Mouse (Mus musculus) kidney, postnatal 0 days (tissue): ENCODE data around the gene Pias3. TPM values are rescaled to one million over a fixed set of nuclear protein-coding genes. Genes with fewer than 3 reads are reported as not detected.

Experiments
- ATAC-seq: fragments of 200-750 bp; cut with Nextera tagmentation; replicated peaks from 2 replicates; pipeline ENCODE4 v1.8.0; 2017; ENCODE audit warnings: low read depth, moderate number of reproducible peaks, moderate TSS enrichment, moderate library complexity; ENCODE audit not compliant: low FRiP score
- DNase-seq: peaks from one replicate; pipeline ENCODE4 v3.0.0-alpha.2; 2016; ENCODE audit warnings: low spot score
- H3K27ac ChIP-seq: fragments of 300-500 bp; sonication (generic); 2 replicates; pipeline ENCODE4 v1.5.1; 2014; ENCODE audit warnings: mild to moderate bottlenecking
- H3K27me3 ChIP-seq: fragments of 300-500 bp; sonication (generic); 2 replicates; pipeline ENCODE4 v1.6.1; 2014; ENCODE audit warnings: low read length, mixed read lengths; ENCODE audit not compliant: insufficient read depth
- H3K36me3 ChIP-seq: fragments of 300-500 bp; sonication (generic); 2 replicates; pipeline ENCODE4 v1.6.1; 2014; ENCODE audit warnings: low read length, mixed read lengths; ENCODE audit not compliant: insufficient read depth
- H3K4me1 ChIP-seq: fragments of 300-500 bp; sonication (generic); replicated peaks from 2 replicates; pipeline ENCODE4 v1.6.1; 2014; ENCODE audit warnings: antibody characterized with exemption, low read length, mixed read lengths; ENCODE audit not compliant: insufficient read depth
- H3K4me2 ChIP-seq: fragments of 300-500 bp; sonication (generic); 2 replicates; pipeline ENCODE4 v1.6.1; 2014; ENCODE audit warnings: mild to moderate bottlenecking, low read length, moderate library complexity, mixed read lengths
- H3K4me3 ChIP-seq: fragments of 300-500 bp; sonication (generic); replicated peaks from 2 replicates; pipeline ENCODE4 v1.5.1; 2014; ENCODE audit warnings: low read depth, low read length
- H3K9ac ChIP-seq: fragments of 300-500 bp; sonication (generic); 2 replicates; pipeline ENCODE4 v1.6.1; 2014; ENCODE audit warnings: low read depth, low read length
- H3K9me3 ChIP-seq: fragments of 300-500 bp; sonication (generic); replicated peaks from 2 replicates; pipeline ENCODE4 v1.6.1; 2016; ENCODE audit warnings: low read length, inconsistent platforms, mixed read lengths
- CTCF ChIP-seq: IDR thresholded peaks from 2 replicates; pipeline ENCODE4 v1.5.1; 2016; ENCODE audit warnings: antibody characterized with exemption, low read depth, mild to moderate bottlenecking, moderate library complexity
- WGBS: fragments of 180-500 bp; shearing (Covaris S2); extraction: QIAGEN DNeasy Blood & Tissue Kit; methylation state at CpG from one replicate; pipeline ENCODE4 v1.1.7; 2014; 5-methylcytosine and 5-hydroxymethylcytosine counted together
- polyA plus RNA-seq: library from polyadenylated mRNA; unstranded; fragments of >200 nt; fragmentation: Nextera tagmentation; extraction: Ambion mirVana; gene quantifications from 2 replicates; pipeline ENCODE4 v1.2.1, GENCODE M21; 2015

The Pias3 gene
- polyA plus RNA-seq, 1 experiment from 2014 or later: 38.7 TPM

DNA sequence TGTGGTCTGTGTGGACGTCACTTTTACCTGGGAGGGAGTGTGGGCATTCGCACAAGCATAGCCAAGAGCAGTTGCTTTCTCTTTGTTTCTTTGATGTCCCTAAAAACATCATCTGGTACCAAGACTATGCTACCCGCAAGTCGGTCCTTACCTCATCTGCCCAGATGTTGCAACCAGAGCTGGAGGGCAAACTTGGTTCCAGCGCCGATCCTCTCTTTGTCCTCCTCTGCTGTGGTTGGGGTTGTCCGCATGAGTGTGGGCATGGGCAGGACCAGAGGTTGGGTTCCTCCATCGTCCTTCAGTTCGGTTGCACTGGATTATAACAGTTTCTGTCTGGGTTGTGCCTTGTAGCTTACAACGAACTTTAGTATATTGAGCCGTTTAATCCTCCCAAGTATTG, 10.0 kb downstream of the Pias3 start:
- ATAC-seq (no peak), DNase-seq (no peak)
- no peak for TF ChIP-seq CTCF
- Histone ChIP-seq H3K4me2 (no peak overlapping the region), H3K9me3 (no peaks in the 10 kb centered on the region), H3K4me3 (no peak overlapping the region), H3K4me1 (no peaks in the 10 kb centered on the region), H3K27me3 (no peaks in the 10 kb centered on the region), H3K36me3 (peaks cover 35% of the 10 kb centered on the region), H3K9ac (no peak overlapping the region), H3K27ac (no peak overlapping the region)
- WGBS: 84% methylated on average over 11 of the region's 11 CpGs

DNA sequence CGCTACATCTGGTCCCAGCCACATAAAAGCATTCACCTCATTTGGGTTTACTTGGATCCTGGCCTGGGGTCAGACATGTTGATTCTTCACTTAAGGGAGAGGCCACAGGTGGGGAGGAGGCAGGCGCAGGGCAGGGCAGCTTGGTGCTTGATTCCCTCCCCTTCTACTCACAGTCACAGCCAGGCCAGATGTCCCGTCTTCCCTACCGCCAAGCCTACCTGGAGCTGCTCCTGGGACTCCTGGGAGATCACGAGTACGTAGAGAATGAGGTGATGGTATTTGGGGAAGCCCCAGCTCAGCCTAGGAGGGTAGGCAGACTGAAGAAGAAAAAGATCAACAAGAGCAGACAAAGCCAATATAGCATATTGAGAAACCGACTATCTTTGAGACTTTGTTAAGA, 10.8 kb downstream of the Pias3 start:
- no peak for TF ChIP-seq CTCF
- H3K9ac ChIP-seq: no peak overlapping the region
- no peak overlapping the region for H3K4me2 ChIP-seq
- no peaks in the 10 kb centered on the region for H3K27me3 ChIP-seq
- peaks cover 31% of the 10 kb centered on the region for H3K36me3 ChIP-seq
- H3K27ac ChIP-seq: no peak overlapping the region
- no peaks in the 10 kb centered on the region for H3K9me3 ChIP-seq
- DNase-seq (no peak), ATAC-seq (no peak)
- H3K4me1 ChIP-seq: no peaks in the 10 kb centered on the region
- H3K4me3 ChIP-seq: no peak overlapping the region
- 73% methylated on average over 7 of the region's 7 CpGs for WGBS

DNA sequence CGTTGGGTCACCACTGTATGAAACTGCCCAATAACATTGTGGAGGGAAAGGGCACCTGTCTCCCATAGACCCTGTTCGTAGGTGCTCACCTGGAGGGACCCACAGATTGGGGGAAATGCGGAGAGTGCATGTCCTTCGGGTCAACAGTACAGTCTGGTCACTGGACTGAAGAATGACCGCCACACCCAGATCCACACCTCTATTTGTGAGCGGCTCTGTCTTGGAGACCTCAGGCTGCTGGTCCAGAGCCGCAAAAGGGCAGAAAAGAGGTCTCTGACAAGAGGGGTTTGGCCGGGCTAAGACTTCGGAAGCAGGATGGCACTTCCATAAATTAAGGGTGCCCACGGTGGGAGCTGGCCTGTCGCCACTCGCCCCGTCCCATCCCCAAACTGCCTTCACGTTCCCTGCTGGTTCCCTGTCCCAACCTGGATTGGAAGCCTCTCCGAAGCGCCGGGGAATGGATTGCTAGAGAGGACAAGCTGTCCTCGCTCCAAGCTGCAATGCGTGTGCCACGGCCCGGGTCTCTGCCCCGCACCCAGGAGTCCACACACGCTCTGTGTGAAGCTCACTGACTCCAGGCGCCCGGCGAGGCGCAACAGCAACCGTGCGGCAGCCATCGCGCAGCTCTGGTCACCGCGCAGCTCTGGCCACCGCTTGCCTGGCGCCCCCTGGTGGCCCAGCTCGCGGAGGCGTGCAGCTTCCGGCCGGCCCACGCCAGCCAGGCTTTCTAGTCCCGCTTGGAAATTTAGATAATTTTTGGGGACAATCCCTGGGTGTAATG, 11.9 kb downstream of the Pias3 start, which contains the start of gene Nudt17:
Gene Nudt17, minus strand, starts transcription at position 660 of the 781 bp plus-strand sequence.
- Histone ChIP-seq H3K9ac (peak within 1 kb of the TSS; percentile 63), H3K4me2 (peak within 1 kb of the TSS; percentile 91), H3K9me3 (no peaks in the 10 kb centered on the region), H3K27ac (no peak within 1 kb of the TSS), H3K4me1 (no peaks in the 10 kb centered on the region), H3K36me3 (peaks cover 40% of the 10 kb centered on the region), H3K27me3 (no peaks in the 10 kb centered on the region), H3K4me3 (peak within 1 kb of the TSS; percentile 43)
- peak; percentile 98 for TF ChIP-seq CTCF
- ATAC-seq (peak; percentile 79), DNase-seq (peak; percentile 86)
- WGBS: 4% methylated on average over 42 of the region's 42 CpGs

DNA sequence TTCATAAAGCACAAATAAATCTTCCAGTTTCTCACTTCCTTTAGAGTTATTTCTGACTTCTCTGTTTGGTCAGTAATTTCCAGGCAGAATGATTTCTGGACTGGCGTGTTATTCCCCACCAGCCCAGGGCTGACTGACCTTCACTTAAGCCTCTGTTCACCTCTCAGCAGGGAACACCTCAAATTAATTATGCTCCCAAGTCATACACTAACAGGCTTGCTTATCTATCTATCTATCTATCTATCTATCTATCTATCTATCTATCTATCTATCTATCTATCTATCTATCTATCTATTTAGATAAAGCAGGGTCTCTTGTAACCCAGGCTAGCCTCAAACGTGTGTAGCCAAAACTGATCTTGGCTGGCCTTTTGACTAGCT, 12.5 kb downstream of the Pias3 start:
- ATAC-seq: no peak
- H3K27me3 ChIP-seq: no peaks in the 10 kb centered on the region
- 62% methylated on average over 2 of the region's 2 CpGs for WGBS
- H3K4me1 ChIP-seq: no peaks in the 10 kb centered on the region
- peak overlapping the region; percentile 91 for H3K4me2 ChIP-seq
- no peak overlapping the region for H3K9ac ChIP-seq
- H3K27ac ChIP-seq: no peak overlapping the region
- H3K9me3 ChIP-seq: no peaks in the 10 kb centered on the region
- peaks cover 40% of the 10 kb centered on the region for H3K36me3 ChIP-seq
- DNase-seq: no peak
- TF ChIP-seq CTCF: no peak
- no peak overlapping the region for H3K4me3 ChIP-seq

DNA sequence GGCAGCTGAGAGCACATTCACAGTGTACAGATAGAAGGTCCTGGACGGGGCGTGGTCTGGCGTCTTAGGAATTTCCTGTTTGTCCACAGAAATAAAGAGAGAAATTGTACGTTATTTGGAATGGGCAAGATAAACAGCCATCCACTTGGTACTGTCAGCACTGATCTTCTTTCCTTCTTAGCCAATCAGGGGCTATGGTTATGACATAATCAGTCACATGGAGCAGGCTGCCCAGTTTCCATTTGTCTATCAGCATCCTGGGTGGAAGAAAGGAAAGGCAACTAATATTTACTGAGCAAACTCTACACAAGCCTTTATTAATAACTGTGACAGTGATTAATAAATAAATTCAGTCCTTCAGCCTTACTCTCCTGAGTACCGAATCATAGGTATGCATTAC, 18.1 kb downstream of the Pias3 start:
- 90% methylated on average over 5 of the region's 5 CpGs for WGBS
- no peak overlapping the region for H3K4me3 ChIP-seq
- ATAC-seq (no peak), DNase-seq (no peak)
- TF ChIP-seq CTCF: no peak
- H3K27me3 ChIP-seq: no peaks in the 10 kb centered on the region
- H3K9ac ChIP-seq: no peak overlapping the region
- H3K9me3 ChIP-seq: no peaks in the 10 kb centered on the region
- peaks cover 45% of the 10 kb centered on the region for H3K36me3 ChIP-seq
- H3K4me2 ChIP-seq: no peak overlapping the region
- H3K27ac ChIP-seq: no peak overlapping the region
- H3K4me1 ChIP-seq: no peaks in the 10 kb centered on the region

DNA sequence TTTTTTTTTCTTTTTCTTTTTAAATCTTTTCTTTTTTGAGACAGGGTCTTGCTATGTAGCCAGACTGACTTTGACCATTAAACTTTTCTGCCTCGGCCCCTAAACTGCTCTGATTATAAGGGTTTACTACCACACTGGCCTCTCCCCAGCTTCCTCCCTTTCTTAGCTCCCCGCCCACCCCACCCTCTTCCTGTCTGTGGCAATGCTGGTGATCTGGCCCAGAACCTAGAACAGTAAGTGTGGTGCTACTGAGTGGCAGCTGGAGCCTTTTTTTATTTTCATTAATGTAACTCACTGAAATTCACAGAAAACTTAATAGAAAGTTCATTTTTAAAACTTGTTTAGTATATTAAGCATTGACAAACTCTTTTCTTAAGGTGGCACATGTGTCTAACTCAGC, 19.7 kb downstream of the Pias3 start:
- H3K9me3 ChIP-seq: no peaks in the 10 kb centered on the region
- H3K27me3 ChIP-seq: no peaks in the 10 kb centered on the region
- H3K9ac ChIP-seq: no peak overlapping the region
- H3K4me1 ChIP-seq: no peaks in the 10 kb centered on the region
- no peak overlapping the region for H3K4me3 ChIP-seq
- ATAC-seq (no peak), DNase-seq (no peak)
- no peak for TF ChIP-seq CTCF
- no peak overlapping the region for H3K4me2 ChIP-seq
- H3K27ac ChIP-seq: no peak overlapping the region
- 43% methylated on average over 2 of the region's 2 CpGs for WGBS
- H3K36me3 ChIP-seq: peaks cover 46% of the 10 kb centered on the region
